Mouse (Mus musculus): Measurements from ENCODE around the gene Loxl4. TPM values are rescaled to one million over a fixed set of nuclear protein-coding genes. Genes with fewer than 3 reads are reported as not detected.

The Loxl4 gene
- polyA plus RNA-seq (2015; fragmentation: Nextera tagmentation; extraction: Ambion mirVana): 0.11 and 0.17 TPM in 2 replicates

DNA sequence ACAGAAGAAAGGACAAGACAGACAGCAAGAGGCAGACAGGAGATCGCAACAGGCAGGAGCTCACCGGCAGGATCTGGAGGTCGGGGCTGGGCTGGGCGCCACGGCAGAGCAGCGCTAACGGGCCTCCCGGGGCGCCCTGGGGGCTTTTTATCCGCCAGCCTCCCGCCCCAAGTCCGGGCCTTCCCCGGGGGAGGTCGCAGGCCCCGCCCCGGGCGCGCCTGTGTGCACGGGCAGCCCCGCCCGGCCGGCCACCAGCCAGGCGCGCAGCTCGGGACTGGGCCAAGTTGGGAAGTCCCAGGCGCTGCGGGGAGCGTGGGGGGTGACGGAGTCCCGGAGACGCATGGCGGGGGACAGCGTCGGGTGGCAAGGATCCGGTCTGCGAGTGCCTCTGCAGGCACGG lies at the start of gene Loxl4:
Gene Loxl4 (minus strand): TSS at position 160 of the 400 bp plus-strand sequence.
- under 1% methylated on average over 34 of the region's 37 CpGs for WGBS
- peaks cover 36% of the 10 kb centered on the region for H3K27me3 ChIP-seq
- H3K4me3 ChIP-seq (replicated peaks): peak within 1 kb of the TSS; percentile 23
- peak within 1 kb of the TSS; percentile 51 for H3K4me2 ChIP-seq (replicated peaks)
- H3K36me3 ChIP-seq: no peaks in the 10 kb centered on the region
- ATAC-seq: 0 out of 2 replicates have a peak, but pooled peaks have one; percentile 30
- peak within 1 kb of the TSS; percentile 24 for H3K9ac ChIP-seq (replicated peaks)
- no peak within 1 kb of the TSS for H3K27ac ChIP-seq
- H3K4me1 ChIP-seq (replicated peaks): peaks cover 9% of the 10 kb centered on the region
- no peaks in the 10 kb centered on the region for H3K9me3 ChIP-seq

DNA sequence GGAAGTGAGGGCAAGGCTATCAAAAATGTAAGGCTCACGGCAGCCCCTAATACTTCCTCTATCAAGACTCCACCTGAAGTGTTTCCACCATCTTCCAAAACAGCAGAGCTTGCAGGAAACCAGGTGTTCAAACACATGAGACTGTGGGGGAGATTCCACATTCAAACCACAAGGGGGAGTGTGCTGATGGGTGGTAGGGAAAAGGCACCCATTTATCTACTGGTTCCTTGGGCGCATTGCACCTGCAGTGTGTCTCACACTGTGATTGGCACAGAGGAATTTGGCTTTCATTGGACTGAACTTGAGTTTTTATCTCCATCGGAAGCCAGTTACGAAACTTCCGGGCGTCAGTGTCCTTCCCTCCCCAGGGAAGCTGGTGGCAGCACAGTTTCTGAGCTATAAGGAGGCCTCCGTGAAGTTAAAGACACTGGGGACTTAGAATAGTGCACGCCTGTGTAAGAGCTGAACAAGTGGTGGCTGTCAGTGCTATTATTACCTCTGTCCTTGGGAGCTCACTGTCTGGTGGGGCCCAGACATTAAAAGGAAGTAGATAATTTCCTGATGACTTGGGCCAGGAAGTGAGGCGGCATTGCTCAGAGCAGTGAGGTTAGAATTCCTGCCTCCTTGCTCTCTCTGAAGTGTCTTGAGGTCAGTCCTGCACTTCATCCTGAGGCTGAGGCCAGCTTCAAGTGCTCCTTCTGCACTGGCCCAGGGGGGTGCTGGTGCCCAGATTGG lies 49.0 kb upstream of the Loxl4 start:
- H3K27me3 ChIP-seq: peaks cover 49% of the 10 kb centered on the region

DNA sequence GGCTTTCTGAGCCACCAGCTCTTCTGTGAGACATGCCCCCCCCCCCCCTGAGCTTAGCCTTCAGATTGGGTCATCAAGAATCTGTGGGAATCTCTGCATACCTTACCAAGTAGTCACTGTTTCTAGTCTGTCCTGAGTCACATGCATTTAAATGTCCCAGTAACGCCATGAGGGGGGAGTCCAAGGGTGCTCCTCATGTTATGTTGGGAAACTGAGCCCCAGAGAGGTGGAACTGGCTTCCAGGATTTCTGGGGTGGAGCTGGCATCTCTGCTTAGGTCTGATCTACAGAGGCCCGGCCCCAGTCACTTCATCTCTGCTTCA lies 47.6 kb upstream of the Loxl4 start:
- Histone ChIP-seq H3K27me3 (peaks cover 59% of the 10 kb centered on the region), H3K36me3 (no peaks in the 10 kb centered on the region), H3K4me2 (replicated peaks) (no peak overlapping the region), H3K4me1 (replicated peaks) (peaks cover 11% of the 10 kb centered on the region), H3K9ac (replicated peaks) (no peak overlapping the region), H3K4me3 (replicated peaks) (no peak overlapping the region), H3K9me3 (no peaks in the 10 kb centered on the region), H3K27ac (no peak overlapping the region)
- ATAC-seq: no peak
- 95% methylated on average over 2 of the region's 2 CpGs for WGBS

More for the DNA sequence above, 49.0 kb upstream of the Loxl4 start:
- WGBS: 87% methylated on average over 9 of the region's 9 CpGs
- H3K4me2 ChIP-seq (replicated peaks): no peak overlapping the region
- no peaks in the 10 kb centered on the region for H3K36me3 ChIP-seq
- ATAC-seq: no peak
- H3K4me1 ChIP-seq (replicated peaks): peaks cover 11% of the 10 kb centered on the region
- H3K27ac ChIP-seq: no peak overlapping the region
- no peak overlapping the region for H3K4me3 ChIP-seq (replicated peaks)
- H3K9ac ChIP-seq (replicated peaks): no peak overlapping the region
- H3K9me3 ChIP-seq: no peaks in the 10 kb centered on the region

DNA sequence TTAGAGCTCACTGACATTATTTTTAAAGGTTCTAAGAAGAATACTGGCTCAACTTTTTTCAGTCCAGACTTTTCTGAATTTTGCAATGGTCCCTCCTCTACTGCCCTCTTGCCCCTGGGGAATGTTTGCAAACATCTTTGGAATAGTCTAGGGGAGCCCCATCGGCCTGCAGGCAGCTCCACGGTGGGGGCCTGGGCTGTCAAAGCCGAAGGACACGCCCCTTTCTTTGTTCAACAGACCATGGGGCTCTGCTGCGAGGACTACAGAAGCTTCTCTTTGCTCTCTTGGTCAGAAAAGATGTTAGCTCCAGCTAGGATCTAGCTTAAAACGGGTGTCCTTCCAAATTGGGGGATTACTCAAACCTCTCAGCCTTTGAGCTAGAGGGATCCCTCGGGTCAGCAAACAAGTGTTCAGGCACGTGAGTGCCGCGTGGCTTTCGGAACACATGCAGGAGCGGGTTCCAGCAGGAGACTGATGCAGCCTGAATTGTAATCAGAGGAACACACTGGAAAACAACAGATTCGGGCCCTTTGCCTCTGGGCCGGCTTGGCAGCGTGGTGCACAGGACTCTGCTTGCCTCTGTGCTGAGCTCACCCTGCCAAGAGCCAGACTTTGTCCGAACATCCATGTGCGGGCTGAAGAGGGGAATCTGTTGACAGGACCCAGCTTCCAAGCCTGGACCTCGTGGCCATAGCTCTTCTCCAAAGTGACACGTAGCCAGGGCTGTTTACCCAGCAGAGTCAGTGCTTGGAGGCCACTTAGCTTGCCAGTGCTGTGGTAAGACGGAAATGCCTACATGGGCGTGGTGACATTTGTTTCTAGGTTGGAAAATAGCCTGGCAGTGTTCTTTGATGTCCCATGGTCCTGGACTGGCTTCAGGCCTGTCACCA lies 47.0 kb upstream of the Loxl4 start:
- H3K4me2 ChIP-seq (replicated peaks): 0 out of 2 replicates have a peak overlapping the region, but pooled peaks have one; percentile 1
- peak; percentile 65; the same call in 1 of the 2 replicates for ATAC-seq
- 30% methylated on average over 21 of the region's 21 CpGs for WGBS
- H3K36me3 ChIP-seq: no peaks in the 10 kb centered on the region
- H3K9ac ChIP-seq (replicated peaks): no peak overlapping the region
- H3K9me3 ChIP-seq: no peaks in the 10 kb centered on the region
- peaks cover 60% of the 10 kb centered on the region for H3K27me3 ChIP-seq
- peaks cover 11% of the 10 kb centered on the region for H3K4me1 ChIP-seq (replicated peaks)
- 0 out of 2 replicates have a peak overlapping the region, but pooled peaks have one; percentile 7 for H3K27ac ChIP-seq
- no peak overlapping the region for H3K4me3 ChIP-seq (replicated peaks)

DNA sequence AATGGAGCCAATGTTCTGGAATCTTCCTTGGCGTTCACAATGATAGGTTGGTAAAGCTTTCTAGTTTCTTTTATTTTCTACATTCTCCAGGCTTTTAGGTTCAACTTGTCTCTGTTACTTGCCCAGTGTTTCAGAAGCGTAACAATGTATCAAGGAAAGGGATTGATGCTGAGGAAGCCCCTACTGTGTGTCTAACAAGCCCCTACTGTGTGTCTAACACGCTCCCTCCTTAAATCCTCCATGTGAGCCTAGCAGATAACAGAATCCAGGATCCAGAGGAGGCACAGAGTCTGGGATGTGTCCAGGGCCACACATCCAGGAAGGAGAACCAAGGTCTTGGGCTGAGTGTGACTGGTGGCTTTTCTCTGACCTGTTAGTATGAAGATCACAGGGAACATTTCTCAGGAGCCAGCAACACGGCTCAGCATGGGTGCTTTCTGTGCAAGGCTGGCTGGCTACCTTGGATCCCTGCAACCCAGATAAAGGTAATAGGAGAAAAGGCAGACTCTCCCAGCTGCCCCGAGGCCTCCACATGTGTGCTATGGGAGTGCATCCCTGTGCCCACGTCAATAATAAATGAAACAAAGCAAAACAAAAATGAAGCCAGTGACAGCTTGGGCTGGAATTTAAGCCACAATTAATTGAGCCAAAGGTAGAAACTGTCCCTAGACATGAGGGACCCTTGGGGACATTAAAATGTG lies 46.0 kb upstream of the Loxl4 start:
- Histone ChIP-seq H3K27me3 (peaks cover 65% of the 10 kb centered on the region), H3K9ac (replicated peaks) (no peak overlapping the region), H3K9me3 (no peaks in the 10 kb centered on the region), H3K27ac (no peak overlapping the region), H3K4me1 (replicated peaks) (peaks cover 11% of the 10 kb centered on the region), H3K36me3 (no peaks in the 10 kb centered on the region), H3K4me2 (replicated peaks) (no peak overlapping the region), H3K4me3 (replicated peaks) (no peak overlapping the region)
- 77% methylated on average over 6 of the region's 6 CpGs for WGBS
- ATAC-seq: no peak

DNA sequence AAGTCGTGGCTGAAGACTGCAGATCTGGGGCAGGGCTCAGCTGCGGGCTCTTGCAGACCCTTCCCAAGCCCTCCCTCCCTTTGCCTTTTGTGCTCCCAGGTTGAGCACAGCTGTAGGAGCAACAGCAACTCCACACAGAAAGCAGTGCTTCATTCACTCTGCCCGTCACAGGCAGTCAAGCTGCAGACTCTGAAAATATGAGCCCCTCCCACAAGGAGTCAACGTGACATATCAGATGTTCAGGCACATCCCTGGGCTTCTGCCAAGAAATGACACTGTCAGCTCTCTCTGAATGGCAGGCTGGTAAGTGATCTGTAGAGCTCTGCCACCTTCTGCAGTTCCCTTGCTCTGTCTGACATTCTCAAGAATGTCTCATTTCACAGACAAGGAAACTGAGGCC lies 45.2 kb upstream of the Loxl4 start:
- Histone ChIP-seq H3K9ac (replicated peaks) (no peak overlapping the region), H3K27ac (no peak overlapping the region), H3K4me3 (replicated peaks) (no peak overlapping the region), H3K36me3 (no peaks in the 10 kb centered on the region), H3K4me2 (replicated peaks) (no peak overlapping the region), H3K9me3 (no peaks in the 10 kb centered on the region), H3K4me1 (replicated peaks) (peaks cover 11% of the 10 kb centered on the region), H3K27me3 (peaks cover 56% of the 10 kb centered on the region)
- 29% methylated on average over 4 of the region's 4 CpGs for WGBS
- no peak for ATAC-seq

DNA sequence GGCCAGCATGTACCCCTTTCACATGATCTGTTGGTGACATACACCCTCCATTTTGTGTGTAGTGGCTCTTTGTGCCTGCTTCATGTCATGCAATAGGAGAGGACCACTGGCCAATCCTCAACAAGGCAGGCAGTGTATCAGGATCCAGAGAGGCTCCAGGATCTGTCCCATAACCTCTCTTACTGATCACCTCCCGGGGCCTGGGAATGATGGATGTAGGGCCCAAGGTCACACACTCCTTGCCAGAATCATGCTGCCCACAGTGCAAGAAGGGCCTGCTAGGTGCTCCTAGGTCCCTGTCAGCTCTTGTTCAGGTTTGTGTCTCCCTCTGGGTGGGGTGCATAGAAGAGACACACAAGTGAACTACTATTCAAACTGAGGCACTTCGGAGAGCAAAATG lies 44.7 kb upstream of the Loxl4 start:
- Histone ChIP-seq H3K4me3 (replicated peaks) (no peak overlapping the region), H3K27me3 (peaks cover 57% of the 10 kb centered on the region), H3K4me1 (replicated peaks) (peaks cover 10% of the 10 kb centered on the region), H3K4me2 (replicated peaks) (no peak overlapping the region), H3K9me3 (no peaks in the 10 kb centered on the region), H3K9ac (replicated peaks) (no peak overlapping the region), H3K27ac (no peak overlapping the region), H3K36me3 (no peaks in the 10 kb centered on the region)
- no peak for ATAC-seq
- 96% methylated on average over 2 of the region's 2 CpGs for WGBS

DNA sequence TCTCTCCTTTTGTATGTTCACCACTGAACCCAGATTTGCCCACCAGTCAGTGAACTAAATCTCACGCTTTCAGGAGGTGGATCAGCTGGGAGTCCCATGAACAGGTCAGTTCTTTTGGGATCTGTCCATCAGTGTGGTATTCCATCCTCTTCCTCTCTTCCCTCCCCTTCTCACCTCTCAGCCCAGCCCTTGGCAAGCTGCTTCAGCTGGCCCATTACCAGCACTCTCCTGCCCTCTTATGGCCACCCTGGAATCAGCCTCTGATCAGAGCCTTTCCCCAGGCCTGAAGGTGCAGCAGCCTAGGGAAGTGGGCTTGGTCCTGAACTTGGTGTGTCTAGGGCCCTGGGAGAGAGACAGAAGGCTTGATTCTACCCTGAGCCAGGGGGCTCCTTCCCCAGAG lies 42.4 kb upstream of the Loxl4 start:
- no peaks in the 10 kb centered on the region for H3K36me3 ChIP-seq

DNA sequence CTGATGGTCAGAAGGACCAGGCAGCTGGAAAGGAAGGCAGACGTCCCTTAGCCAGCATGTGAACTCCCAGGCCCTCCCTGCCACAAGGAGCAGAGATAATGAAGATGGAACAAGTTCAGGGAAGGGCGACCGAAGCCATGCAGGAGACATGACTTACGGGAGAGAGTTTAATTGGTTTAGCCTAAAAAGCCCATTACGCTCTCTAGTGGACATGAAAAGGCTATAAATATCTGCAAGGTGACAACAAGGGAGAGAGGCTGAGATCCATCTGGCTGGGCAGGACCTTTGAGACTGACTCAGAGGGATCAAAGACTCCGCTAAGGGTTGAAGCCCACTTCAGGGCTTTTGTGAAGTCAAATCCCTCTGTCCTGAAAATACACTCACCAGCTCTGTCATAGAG lies 40.5 kb upstream of the Loxl4 start:
- no peaks in the 10 kb centered on the region for H3K9me3 ChIP-seq
- peaks cover 41% of the 10 kb centered on the region for H3K27me3 ChIP-seq
- H3K9ac ChIP-seq (replicated peaks): no peak overlapping the region
- 20% methylated on average over 6 of the region's 6 CpGs for WGBS
- no peaks in the 10 kb centered on the region for H3K36me3 ChIP-seq
- H3K4me2 ChIP-seq (replicated peaks): no peak overlapping the region
- H3K4me1 ChIP-seq (replicated peaks): no peaks in the 10 kb centered on the region
- ATAC-seq: no peak; the same call in 1 of the 2 replicates
- H3K27ac ChIP-seq: no peak overlapping the region
- H3K4me3 ChIP-seq (replicated peaks): no peak overlapping the region

More for the DNA sequence above, 42.4 kb upstream of the Loxl4 start:
- WGBS: 60% methylated on average over 1 of the region's 1 CpGs
- H3K27me3 ChIP-seq: peaks cover 51% of the 10 kb centered on the region
- ATAC-seq: peak; percentile 75
- no peak overlapping the region for H3K4me3 ChIP-seq (replicated peaks)
- no peak overlapping the region for H3K9ac ChIP-seq (replicated peaks)
- no peak overlapping the region for H3K27ac ChIP-seq
- peaks cover 8% of the 10 kb centered on the region for H3K4me1 ChIP-seq (replicated peaks)
- no peak overlapping the region for H3K4me2 ChIP-seq (replicated peaks)
- no peaks in the 10 kb centered on the region for H3K9me3 ChIP-seq

DNA sequence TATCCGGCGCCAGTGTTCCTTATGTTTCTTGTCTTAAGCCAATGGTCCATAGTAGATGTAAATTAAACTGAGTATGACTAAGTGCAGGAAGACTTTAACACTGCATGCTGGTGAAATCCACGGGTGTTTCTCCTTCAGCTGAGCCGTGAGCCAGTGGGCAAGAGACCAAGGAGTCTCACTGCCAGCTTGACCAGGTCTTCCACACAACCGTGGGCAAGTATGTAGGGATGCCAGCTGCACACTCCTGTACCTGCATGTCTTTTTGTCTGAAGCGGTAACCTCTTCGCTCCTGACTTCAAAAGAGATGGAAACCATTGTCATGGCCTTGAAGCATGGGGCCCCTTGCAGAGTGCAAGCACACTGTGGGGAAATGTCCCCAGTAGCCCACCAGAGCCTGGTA lies 39.8 kb upstream of the Loxl4 start:
- Histone ChIP-seq H3K4me3 (replicated peaks) (no peak overlapping the region), H3K36me3 (no peaks in the 10 kb centered on the region), H3K27ac (no peak overlapping the region), H3K4me2 (replicated peaks) (no peak overlapping the region), H3K9me3 (no peaks in the 10 kb centered on the region), H3K4me1 (replicated peaks) (no peaks in the 10 kb centered on the region), H3K9ac (replicated peaks) (no peak overlapping the region), H3K27me3 (peaks cover 34% of the 10 kb centered on the region)
- ATAC-seq: no peak
- 76% methylated on average over 7 of the region's 7 CpGs for WGBS

DNA sequence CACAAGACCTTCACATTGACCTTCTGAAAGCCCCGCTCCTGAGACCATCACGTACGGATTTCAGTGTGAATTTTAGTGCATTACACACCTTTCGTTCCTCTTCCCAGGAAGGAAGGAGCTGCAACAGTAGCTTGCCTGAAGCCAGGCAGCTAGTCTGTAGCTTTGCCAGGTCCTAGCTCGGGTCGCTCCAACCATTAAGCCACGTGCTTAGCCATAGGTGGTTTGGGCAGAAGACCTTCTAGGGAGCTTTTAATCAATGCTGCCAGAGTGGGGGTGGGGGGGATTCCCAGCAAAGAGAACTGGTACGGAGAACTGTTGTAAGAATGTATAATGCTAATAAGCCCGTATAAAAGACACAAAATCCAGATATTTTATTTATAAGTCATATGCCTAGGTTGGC lies 27.6 kb upstream of the Loxl4 start:
- 87% methylated on average over 9 of the region's 9 CpGs for WGBS
- H3K9ac ChIP-seq (replicated peaks): no peak overlapping the region
- H3K4me1 ChIP-seq (replicated peaks): no peaks in the 10 kb centered on the region
- H3K27ac ChIP-seq: no peak overlapping the region
- no peak overlapping the region for H3K4me2 ChIP-seq (replicated peaks)
- no peak for ATAC-seq
- no peaks in the 10 kb centered on the region for H3K27me3 ChIP-seq
- no peaks in the 10 kb centered on the region for H3K36me3 ChIP-seq
- no peaks in the 10 kb centered on the region; the same call in 1 of the 2 replicates for H3K9me3 ChIP-seq
- no peak overlapping the region for H3K4me3 ChIP-seq (replicated peaks)

DNA sequence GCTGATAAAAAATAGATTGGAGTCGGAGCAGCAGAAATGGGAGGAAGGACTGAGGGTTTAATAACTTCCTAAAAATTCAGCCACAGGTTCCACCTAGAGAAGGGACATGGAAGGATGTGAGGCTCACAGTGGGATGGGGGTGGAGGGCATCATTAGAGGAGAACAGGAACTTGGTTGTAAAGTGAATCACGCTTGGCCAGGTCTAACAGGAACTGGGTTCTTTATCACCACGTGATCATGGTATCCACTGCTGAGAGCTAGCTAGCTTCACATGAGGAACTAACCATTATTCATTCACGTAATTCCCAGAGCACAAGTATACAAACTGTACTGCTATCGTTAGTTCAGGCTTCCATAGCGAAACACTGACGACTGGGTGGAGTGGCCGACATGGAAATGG lies 26.9 kb upstream of the Loxl4 start:
- Histone ChIP-seq H3K9me3 (no peaks in the 10 kb centered on the region; the same call in 1 of the 2 replicates), H3K36me3 (no peaks in the 10 kb centered on the region), H3K4me1 (replicated peaks) (no peaks in the 10 kb centered on the region), H3K9ac (replicated peaks) (no peak overlapping the region), H3K4me3 (replicated peaks) (no peak overlapping the region), H3K27me3 (no peaks in the 10 kb centered on the region), H3K27ac (no peak overlapping the region), H3K4me2 (replicated peaks) (no peak overlapping the region)
- no peak for ATAC-seq
- whole genome bisulfite sequencing: 87% methylated on average over 8 of the region's 8 CpGs
